Mouse (Mus musculus) midbrain, embryonic 16.5 days (tissue): ENCODE measurements around the gene Trip12. TPM values are rescaled to one million over a fixed set of nuclear protein-coding genes. Genes with fewer than 3 reads are reported as not detected.

ENCODE experiments used
- ATAC-seq: fragments of 200-750 bp; cut with Nextera tagmentation; 2 replicates; pipeline ENCODE4 v1.8.0; 2017; ENCODE audit warnings: moderate TSS enrichment
- H3K27ac ChIP-seq: fragments of 300-500 bp; sonication (generic); 2 replicates; pipeline ENCODE4 v1.5.1; 2014; ENCODE audit warnings: mild to moderate bottlenecking, low read length, mixed read lengths
- H3K27me3 ChIP-seq: fragments of 300-500 bp; sonication (generic); 2 replicates; pipeline ENCODE4 v1.6.1; 2014; ENCODE audit warnings: low read depth, low read length, mixed read lengths; ENCODE audit not compliant: control insufficient read depth, insufficient read depth
- H3K36me3 ChIP-seq: fragments of 300-500 bp; sonication (generic); 2 replicates; pipeline ENCODE4 v1.6.1; 2014; ENCODE audit warnings: mild to moderate bottlenecking, low read length, moderate library complexity, mixed read lengths; ENCODE audit not compliant: control insufficient read depth, insufficient read depth
- H3K4me1 ChIP-seq: fragments of 300-500 bp; sonication (generic); 2 replicates; pipeline ENCODE4 v1.6.1; 2014; ENCODE audit warnings: mild to moderate bottlenecking, low read length, mixed read lengths; ENCODE audit not compliant: control insufficient read depth, insufficient read depth
- H3K4me2 ChIP-seq: fragments of 300-500 bp; sonication (generic); 2 replicates; pipeline ENCODE4 v1.6.1; 2014; ENCODE audit warnings: mild to moderate bottlenecking, low read length, mixed read lengths
- H3K4me3 ChIP-seq: fragments of 300-500 bp; sonication (generic); 2 replicates; pipeline ENCODE4 v1.5.1; 2014; ENCODE audit warnings: low read depth, mild to moderate bottlenecking, low read length, moderate library complexity, mixed read lengths
- H3K9ac ChIP-seq: fragments of 300-500 bp; sonication (generic); 2 replicates; pipeline ENCODE4 v1.6.1; 2014; ENCODE audit warnings: low read depth, low read length, mixed read lengths
- H3K9me3 ChIP-seq: fragments of 300-500 bp; sonication (generic); replicated peaks from 2 replicates; pipeline ENCODE4 v1.6.1; 2014; ENCODE audit warnings: mild to moderate bottlenecking, low read length, mixed read lengths; ENCODE audit not compliant: control insufficient read depth, poor library complexity, severe bottlenecking
- WGBS: fragments of 180-500 bp; shearing (Covaris S2); extraction: QIAGEN DNeasy Blood & Tissue Kit; methylation state at CpG from one replicate; pipeline ENCODE4 v1.1.7; 2014; 5-methylcytosine and 5-hydroxymethylcytosine counted together
- polyA plus RNA-seq: library from polyadenylated mRNA; unstranded; fragments of >200 nt; fragmentation: Nextera tagmentation; extraction: Ambion mirVana; gene quantifications from 2 replicates; pipeline ENCODE4 v1.2.1, GENCODE M21; 2015

The Trip12 gene
- polyA plus RNA-seq, 1 experiment from 2014 or later: 44.4 TPM

GRCm38 (mm10) chr1:84866706-84867230 is 26.5 kb upstream of the Trip12 start:
- Histone ChIP-seq H3K36me3 (no peaks in the 10 kb centered on the region), H3K27ac (no peak overlapping the region), H3K4me3 (no peak overlapping the region), H3K9ac (no peak overlapping the region), H3K9me3 (no peaks in the 10 kb centered on the region), H3K4me1 (no peaks in the 10 kb centered on the region), H3K27me3 (no peaks in the 10 kb centered on the region), H3K4me2 (no peak overlapping the region)
- WGBS: 91% methylated on average over 3 of the region's 3 CpGs
- ATAC-seq: no peak

- no peaks in the 10 kb centered on the region for H3K36me3 ChIP-seq
- no peak overlapping the region for H3K4me2 ChIP-seq
- WGBS: 94% methylated on average over 6 of the region's 6 CpGs
- no peak overlapping the region for H3K4me3 ChIP-seq
- ATAC-seq: no peak
- no peak overlapping the region for H3K27ac ChIP-seq
- no peaks in the 10 kb centered on the region for H3K9me3 ChIP-seq
- no peaks in the 10 kb centered on the region for H3K27me3 ChIP-seq
- H3K4me1 ChIP-seq: no peaks in the 10 kb centered on the region
- H3K9ac ChIP-seq: no peak overlapping the region
These were observed 25.9 kb upstream of the Trip12 start for GRCm38 (mm10) chr1:84866231-84866630.

- WGBS: 76% methylated on average over 2 of the region's 2 CpGs
These were observed 24.3 kb upstream of the Trip12 start for GRCm38 (mm10) chr1:84864645-84865044.

GRCm38 (mm10) chr1:84861255-84861630 is 20.9 kb upstream of the Trip12 start:
- H3K27me3 ChIP-seq: no peaks in the 10 kb centered on the region
- no peak overlapping the region for H3K27ac ChIP-seq
- no peaks in the 10 kb centered on the region for H3K4me1 ChIP-seq
- WGBS: 67% methylated on average over 1 of the region's 1 CpGs
- H3K36me3 ChIP-seq: no peaks in the 10 kb centered on the region
- no peak overlapping the region for H3K4me3 ChIP-seq
- no peak overlapping the region for H3K9ac ChIP-seq
- no peak for ATAC-seq
- H3K4me2 ChIP-seq: no peak overlapping the region
- no peaks in the 10 kb centered on the region for H3K9me3 ChIP-seq

More at GRCm38 (mm10) chr1:84864645-84865044, 24.3 kb upstream of the Trip12 start:
- Histone ChIP-seq H3K27me3 (no peaks in the 10 kb centered on the region), H3K9ac (no peak overlapping the region), H3K4me2 (no peak overlapping the region), H3K9me3 (no peaks in the 10 kb centered on the region), H3K4me3 (no peak overlapping the region), H3K36me3 (no peaks in the 10 kb centered on the region), H3K27ac (no peak overlapping the region), H3K4me1 (no peaks in the 10 kb centered on the region)
- no peak for ATAC-seq

GRCm38 (mm10) chr1:84860360-84861254 is 20.3 kb upstream of the Trip12 start:
- no peaks in the 10 kb centered on the region for H3K27me3 ChIP-seq
- ATAC-seq: no peak
- no peak overlapping the region for H3K9ac ChIP-seq
- H3K27ac ChIP-seq: no peak overlapping the region
- no peaks in the 10 kb centered on the region for H3K9me3 ChIP-seq
- H3K4me3 ChIP-seq: no peak overlapping the region
- no peaks in the 10 kb centered on the region for H3K4me1 ChIP-seq
- no peaks in the 10 kb centered on the region for H3K36me3 ChIP-seq
- no peak overlapping the region for H3K4me2 ChIP-seq
- 89% methylated on average over 10 of the region's 10 CpGs for WGBS

- WGBS: 97% methylated on average over 6 of the region's 6 CpGs
- no peak overlapping the region for H3K9ac ChIP-seq
- ATAC-seq: no peak
- H3K36me3 ChIP-seq: no peaks in the 10 kb centered on the region
- no peak overlapping the region for H3K4me3 ChIP-seq
- no peak overlapping the region for H3K4me2 ChIP-seq
- H3K4me1 ChIP-seq: no peaks in the 10 kb centered on the region
- no peaks in the 10 kb centered on the region for H3K27me3 ChIP-seq
- H3K27ac ChIP-seq: no peak overlapping the region
- H3K9me3 ChIP-seq: no peaks in the 10 kb centered on the region
These were observed 19.3 kb upstream of the Trip12 start for GRCm38 (mm10) chr1:84859597-84859996.

GRCm38 (mm10) chr1:84855756-84856155 is 15.4 kb upstream of the Trip12 start:
- WGBS: 75% methylated on average over 2 of the region's 2 CpGs
- Histone ChIP-seq H3K4me1 (no peaks in the 10 kb centered on the region), H3K27me3 (no peaks in the 10 kb centered on the region), H3K9ac (no peak overlapping the region), H3K9me3 (no peaks in the 10 kb centered on the region), H3K27ac (no peak overlapping the region), H3K4me3 (no peak overlapping the region), H3K36me3 (no peaks in the 10 kb centered on the region), H3K4me2 (no peak overlapping the region)
- no peak for ATAC-seq

- Histone ChIP-seq H3K4me3 (no peak overlapping the region), H3K27me3 (no peaks in the 10 kb centered on the region), H3K27ac (no peak overlapping the region), H3K36me3 (no peaks in the 10 kb centered on the region), H3K4me1 (no peaks in the 10 kb centered on the region), H3K4me2 (no peak overlapping the region), H3K9ac (no peak overlapping the region), H3K9me3 (no peaks in the 10 kb centered on the region)
- ATAC-seq: no peak
- 81% methylated on average over 2 of the region's 2 CpGs for WGBS
These were observed 14.7 kb upstream of the Trip12 start for GRCm38 (mm10) chr1:84854966-84855365.

GRCm38 (mm10) chr1:84853721-84854120 is 13.4 kb upstream of the Trip12 start:
- Histone ChIP-seq H3K9ac (no peak overlapping the region), H3K9me3 (no peaks in the 10 kb centered on the region), H3K27me3 (no peaks in the 10 kb centered on the region), H3K27ac (no peak overlapping the region), H3K4me1 (no peaks in the 10 kb centered on the region), H3K36me3 (no peaks in the 10 kb centered on the region), H3K4me2 (no peak overlapping the region), H3K4me3 (no peak overlapping the region)
- ATAC-seq: no peak
- 83% methylated on average over 1 of the region's 1 CpGs for WGBS
